Mouse (Mus musculus) bone marrow, adult 2 months (tissue): ENCODE data around the gene Grid1.

Experiments
- CTCF ChIP-seq: fragments of 200-500 bp; IDR thresholded peaks from 2 replicates; pipeline ENCODE4 v1.5.1; 2011; ENCODE audit warnings: low read length, control low read depth; ENCODE audit not compliant: control insufficient read depth, insufficient read depth
- POLR2A ChIP-seq: fragments of 200-500 bp; IDR thresholded peaks from 2 replicates; pipeline ENCODE4 v1.6.1; 2011; ENCODE audit warnings: low read depth, mild to moderate bottlenecking, control low read depth, low read length, borderline replicate concordance; ENCODE audit not compliant: control insufficient read depth

GRCm38 (mm10) chr14:35404249-35404908 lies 584.5 kb downstream of the Grid1 start:
- TF ChIP-seq POLR2A (no peak), CTCF (no peak)
